Mouse (Mus musculus) lung, postnatal 14 days (tissue): ENCODE measurements around the gene Cdh13.
A peak's percentile ranks its signal among the peaks of the same experiment; 100 is the strongest.

Experiments used
- DNase-seq: peaks from one replicate; pipeline ENCODE4 v3.0.0; 2021

Gene Cdh13

DNA sequence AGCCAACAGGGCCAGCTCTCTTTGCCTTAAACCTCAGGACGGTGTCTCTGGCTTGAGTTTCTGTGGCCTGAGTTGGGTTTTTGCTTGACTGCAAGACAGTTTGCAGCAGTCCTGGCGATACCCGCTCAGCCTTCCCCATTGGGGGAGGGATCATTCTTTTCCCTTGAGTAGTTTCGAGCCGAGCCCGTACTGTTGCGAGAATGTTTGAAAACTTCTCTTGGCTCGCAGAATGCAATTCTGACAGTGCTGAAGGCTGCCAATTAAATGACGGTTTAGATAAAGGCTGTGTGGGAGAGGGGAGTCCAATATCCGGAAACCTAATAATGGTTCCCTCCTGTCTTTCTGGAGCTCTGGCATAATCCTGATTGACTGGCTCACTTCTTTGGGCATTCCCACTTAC is 23.4 kb downstream of the Cdh13 start:
- no peak for DNase-seq

DNA sequence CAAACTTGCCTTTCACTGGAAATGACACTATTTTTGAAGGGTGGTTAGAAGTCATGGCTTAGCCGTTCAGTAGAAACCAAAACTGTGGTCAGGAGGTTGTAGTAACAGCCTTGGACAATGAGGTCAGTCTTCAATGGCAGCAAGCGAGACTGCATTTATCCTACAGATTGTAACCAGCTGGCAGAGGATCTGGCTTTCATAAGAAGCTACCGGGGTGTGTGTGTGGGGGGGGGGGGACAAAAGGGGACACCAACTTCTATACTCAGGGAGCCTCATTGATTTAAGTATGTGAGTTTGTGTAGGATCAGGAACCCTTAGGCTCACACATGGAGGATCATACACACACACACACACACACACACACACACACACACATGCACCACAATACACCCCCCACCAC is 25.6 kb downstream of the Cdh13 start:
- DNase-seq, result no peak

DNA sequence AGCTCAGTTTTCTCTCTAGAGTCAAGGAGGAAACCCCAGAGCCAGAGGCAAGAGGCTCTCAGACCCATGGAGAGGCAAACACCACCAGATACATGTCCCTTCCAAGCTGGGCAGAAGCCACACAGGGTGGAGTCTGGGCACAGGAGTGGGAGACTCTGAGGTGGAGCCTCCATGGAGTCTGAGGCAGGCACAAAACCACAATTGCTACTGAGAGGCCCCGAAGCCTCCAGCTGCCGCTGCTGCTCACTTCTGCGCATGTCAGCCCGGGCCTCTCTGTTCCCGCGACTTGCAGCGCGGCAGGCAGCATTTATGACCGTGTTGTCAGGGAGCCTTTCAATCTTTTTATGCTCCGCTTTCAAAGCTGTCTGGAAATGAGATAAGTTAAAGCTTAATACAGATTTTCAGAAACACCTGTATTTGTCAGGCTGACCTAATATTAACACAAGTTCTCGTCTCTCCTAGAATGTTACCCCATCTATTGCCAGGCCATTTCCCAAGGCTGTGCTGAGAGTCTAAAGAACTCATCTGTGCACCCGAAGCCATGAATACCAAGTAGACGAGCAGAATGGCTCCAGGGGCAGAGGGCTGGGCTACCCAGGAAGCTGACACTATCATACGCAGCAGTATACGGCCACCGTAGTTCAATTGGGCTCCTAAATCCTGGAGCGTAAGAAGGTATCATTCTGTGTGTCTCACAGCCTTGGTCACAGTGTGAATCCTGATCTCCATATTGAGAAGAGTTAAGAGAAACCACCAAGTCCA is 30.1 kb downstream of the Cdh13 start:
- peak; percentile 3 for DNase-seq

DNA sequence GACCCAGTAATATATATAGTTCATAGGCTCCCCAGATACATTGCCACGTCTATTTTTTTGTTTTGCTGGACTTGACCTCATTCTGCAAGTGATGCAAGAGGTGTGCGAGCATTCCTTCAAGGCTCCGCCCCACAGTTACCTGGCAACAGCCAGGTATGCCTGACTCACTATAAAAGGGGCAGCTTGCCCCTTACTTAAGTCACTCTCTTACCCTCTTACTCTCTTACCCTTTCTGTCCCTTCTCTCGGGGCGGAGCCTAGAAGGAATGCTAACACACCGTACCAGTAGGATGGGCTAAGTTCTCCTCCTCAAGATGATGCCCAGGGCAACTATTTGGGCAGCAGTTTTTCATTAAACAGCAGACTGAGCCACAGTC is 30.6 kb downstream of the Cdh13 start:
- peak; percentile 3 for DNase-seq

DNA sequence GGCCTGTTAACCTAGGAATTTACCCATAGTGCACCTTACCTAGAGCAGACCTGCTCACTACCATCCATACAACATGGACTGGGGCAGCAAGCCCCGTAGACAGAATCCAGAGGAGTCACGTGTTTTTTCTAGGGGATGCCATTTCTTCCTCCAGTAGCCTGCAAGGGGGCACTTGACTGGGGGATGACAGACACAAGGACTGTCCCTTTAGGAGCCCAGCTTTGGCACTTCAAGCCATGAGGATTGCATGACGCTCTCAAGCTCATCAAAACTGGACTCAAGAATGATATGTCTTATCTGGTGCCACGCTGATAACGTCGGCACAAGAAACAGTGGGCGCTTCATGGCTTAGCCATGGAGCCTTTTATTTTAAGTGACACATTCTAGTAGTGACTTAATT is 31.4 kb downstream of the Cdh13 start:
- no peak for DNase-seq

DNA sequence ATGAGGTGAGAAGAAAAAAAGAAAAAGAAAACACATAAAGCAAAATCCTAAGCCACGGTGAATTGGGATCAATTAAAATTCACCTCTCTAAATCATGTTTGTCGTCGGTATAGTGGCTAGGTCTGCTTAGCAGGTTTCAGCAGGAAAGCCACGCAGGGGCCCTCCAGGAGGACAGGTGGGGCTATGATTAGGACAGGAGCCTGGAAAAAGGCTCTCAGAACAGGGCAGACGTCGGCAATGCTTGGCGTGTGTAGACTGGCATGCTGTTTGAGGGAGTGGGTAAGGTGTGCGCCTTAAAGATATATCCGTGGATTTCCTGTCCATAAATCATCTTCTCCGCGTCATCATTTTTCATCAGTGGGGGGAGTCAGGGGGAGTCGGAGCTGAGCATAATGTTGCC is 32.9 kb downstream of the Cdh13 start:
- DNase-seq, result no peak

DNA sequence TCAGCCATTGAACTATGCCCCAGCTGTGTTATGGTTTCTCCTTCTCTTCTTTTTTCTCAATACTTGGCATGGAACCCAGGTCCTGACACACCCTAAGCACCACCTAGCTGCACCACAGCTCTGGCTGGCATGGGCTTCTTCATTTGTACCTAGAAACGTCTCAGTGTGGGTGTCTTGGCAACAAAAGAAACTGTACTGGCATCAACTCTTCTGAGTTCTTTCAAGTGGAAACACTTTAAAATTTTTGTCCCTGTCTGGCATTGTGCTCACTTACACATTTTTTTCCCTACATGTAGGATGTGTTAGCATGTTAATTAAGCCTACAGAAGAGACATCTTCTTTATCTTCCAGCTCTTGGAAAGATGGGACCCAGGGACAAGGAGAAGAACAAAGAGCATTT is 37.0 kb downstream of the Cdh13 start:
- no peak for DNase-seq

DNA sequence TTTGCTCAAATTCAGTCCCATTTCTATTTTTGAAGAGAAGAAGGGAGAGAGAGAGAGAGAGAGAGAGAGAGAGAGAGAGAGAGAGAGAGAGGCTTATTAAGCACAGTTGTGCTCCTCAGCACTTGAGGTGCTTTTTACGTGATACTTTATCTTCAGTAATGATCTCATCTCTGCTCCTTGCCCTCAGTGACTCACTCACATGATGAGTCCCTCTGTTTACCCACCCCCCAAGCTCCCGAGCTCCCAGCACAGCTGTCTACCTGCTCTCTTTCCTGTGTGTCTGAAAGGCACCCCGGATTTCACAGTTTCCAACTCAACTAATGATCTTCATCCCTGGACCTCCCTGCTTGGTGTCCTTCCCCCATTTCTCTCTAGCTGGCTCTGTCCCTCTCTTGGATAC is 39.9 kb downstream of the Cdh13 start:
- no peak for DNase-seq

DNA sequence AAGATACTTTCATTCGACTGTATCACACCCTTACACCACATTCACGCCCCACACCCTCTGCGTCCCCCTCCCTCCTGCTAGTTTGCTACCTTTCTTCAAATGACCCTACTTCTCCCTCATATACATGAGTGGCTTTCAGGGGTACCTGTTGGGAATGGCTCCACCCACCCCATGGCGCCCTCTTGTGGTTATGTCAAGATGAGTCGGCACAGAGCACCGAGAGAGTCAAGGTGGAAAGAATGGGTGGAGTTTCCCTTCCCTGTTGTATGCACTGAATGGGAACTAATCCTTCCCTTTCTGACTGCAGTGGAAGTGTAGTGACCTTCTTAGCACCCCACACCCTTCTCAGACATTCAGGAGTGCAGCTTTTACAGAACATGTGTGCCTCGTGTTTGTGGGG is 51.4 kb downstream of the Cdh13 start:
- no peak for DNase-seq

DNA sequence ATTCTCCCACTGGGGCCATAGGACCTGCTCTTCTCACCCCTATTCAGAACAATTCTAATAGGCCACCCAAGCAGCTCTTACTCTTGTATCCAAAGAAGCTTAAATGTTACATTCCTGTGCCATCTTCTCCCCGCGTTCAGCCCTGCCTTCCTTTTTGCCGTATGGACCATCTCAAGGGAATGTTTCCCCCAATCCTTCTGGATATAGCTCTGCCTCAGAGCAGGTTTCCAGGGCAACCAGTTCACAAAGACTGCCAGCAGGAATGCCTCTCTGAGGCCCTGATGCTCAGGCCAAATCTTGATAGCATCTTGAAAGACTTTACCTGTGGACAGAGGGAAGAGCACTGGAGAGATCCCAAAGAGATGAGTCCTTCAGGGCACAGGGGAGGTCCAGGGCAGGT is 56.2 kb downstream of the Cdh13 start:
- no peak for DNase-seq

DNA sequence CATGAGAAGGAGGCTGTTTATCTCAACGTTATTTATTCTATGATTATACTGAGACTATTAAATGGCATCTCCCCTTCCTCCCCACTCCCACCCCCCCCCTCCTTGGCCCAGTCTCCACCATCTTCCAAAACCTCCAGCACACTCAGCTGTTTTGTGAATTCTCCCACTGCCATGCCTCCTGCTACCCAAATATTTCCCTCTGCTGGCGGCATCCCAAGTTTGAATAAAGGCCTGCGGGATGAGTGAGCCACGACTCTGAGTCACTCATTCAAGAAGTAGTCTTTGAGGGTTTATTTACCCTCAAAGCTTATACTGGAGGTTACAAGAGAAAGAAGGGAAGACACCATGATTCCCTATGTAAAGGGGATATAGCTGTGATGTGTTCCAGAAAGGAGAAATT is 59.7 kb downstream of the Cdh13 start:
- no peak for DNase-seq

DNA sequence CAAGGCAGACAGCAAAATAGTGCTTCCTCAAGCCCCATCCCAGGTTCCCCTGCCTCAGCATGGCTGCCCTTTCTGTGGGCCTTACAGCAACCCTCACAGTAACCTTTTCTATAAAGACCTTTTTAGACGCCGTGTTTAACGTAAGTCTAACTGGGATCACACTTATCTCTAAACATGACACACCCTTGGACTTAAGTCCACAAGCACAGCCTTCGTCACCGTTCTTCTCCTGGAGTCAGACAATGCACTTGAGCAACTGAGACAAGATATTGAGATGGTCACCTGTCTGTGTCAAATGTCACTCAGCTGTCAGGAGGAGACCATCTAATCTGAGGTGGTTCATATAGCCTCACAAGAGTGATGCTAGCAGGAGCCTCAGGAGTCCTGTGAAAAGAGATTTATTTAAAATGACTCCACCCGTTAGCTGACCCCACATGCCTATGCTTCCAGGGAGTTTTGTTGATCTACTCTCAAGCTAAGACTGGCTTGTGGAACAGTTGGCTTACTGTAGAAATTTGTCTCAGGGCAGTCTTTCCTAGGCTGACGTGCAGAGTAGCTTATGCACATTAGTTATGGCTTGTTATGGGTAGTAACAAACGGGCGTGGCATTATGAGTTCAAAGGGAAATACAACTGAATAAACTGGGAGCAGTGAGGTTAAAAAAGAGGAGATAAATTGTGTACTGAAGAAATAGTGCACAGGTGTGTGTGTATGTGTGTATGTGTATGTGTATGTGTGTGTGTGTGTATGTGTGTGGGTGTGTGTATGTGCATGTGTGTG is 65.4 kb downstream of the Cdh13 start:
- no peak for DNase-seq

DNA sequence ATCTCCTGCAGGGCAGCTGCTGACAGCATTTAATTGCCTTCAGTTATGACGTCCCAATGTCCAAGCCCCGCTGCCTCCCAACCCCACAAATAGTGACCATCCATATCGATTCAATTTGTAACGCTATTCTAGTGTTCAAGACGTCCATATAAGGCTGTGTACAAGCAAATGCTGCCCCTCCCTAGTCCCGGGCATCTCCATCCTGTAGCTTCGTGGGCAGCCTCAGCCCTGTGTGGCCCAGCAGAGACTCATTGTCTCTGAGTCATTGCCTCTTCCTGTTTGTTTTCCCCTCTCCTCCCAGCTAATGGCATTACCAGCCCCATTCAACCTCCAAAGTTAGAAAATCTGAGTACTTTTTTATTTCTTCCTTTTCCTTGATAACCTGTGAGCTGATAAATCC is 66.6 kb downstream of the Cdh13 start:
- no peak for DNase-seq

DNA sequence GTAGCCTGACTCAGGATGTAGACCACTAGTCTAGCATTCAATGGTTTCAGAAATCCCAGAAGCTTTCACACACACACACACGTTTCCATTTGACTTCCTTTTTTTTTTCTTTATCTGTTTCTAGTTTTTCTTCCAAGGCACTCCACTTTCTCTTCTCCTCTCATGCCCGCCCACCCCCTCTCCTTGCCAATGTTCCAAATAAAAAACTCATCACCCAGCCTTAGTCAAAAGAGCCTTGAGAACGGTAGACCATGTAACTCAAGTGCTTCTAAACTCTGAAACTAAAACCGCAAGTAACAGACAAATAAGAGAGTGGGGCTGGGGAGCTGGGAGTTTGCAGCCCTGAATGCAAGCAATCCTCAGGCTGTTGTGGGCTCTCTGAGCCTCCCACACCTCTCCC is 69.5 kb downstream of the Cdh13 start:
- DNase-seq, result no peak

DNA sequence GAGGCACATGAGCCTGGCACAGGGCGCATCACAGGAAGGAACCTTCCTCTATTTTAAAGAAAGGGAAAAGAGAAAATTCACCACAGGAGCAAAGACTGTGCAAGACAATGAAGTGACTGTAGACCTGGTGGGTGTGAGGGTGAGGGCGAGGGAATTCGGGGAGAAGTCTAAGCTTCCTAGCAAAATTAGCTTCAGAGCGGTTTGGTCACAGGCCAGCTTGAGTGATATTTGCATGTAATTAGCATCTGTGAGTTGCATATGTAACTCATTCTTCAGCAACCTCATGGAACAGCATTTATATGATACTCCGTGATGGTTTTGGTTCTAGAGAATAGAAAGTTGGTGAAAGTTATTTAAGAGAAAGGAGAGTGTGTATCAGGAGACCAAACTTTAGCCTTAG is 73.5 kb downstream of the Cdh13 start:
- DNase-seq, result no peak

DNA sequence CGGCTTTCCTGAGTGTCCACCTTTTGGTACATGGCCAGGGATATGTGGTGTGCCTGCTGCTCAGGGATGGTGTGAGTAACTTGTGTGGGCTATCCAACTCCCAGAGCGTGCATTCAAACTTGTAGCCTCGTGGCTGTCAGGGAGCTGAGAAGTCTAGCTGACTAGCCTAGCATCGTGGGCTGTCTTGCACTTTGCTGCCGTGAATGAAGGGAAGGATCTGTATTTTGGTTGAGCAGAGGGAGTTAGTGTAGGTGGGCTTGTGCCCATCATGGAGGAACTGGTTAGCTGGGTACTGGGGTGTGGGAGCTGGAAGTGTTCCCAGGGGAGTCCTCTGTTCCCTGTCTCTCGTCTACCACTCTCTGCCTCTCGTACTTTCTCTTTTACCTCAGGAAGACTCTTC is 74.1 kb downstream of the Cdh13 start:
- DNase-seq, result no peak

DNA sequence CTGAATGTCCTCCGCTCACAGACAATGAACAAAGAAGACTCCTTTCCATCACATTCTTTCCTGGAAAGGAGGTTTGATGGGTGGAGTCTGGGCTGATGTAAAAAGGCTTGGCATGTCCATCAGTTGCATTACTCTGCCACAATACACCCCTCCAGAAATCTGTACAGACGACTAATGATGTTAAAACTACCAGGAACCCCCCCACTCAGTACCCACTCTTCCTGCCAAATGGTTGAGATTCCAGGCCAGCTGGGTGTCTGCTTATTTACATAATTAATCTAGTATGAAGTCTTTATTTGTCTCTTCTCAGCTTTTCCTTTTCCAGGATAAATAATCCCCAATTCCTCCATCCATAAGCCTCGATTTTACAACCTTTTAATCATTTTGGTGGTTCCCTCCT is 80.2 kb downstream of the Cdh13 start:
- no peak for DNase-seq

DNA sequence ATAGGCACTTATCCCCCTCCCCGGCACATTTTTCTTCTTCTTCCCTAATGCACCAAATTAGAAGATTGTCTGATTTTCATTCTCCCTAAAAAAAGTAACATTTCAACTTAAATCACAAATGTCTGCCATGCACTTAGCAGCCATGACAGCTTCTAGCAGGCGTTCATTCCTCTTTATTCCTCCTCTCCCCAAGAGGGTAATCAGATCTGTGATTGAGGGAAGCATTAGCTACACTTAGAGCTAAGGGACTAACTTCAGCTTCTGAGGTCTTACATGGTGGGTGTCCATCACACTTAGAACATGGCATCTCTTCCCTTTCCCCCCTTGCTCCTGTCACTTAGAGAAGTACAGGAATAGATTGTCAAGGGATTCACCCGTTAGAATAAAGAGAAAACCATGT is 89.6 kb downstream of the Cdh13 start:
- no peak for DNase-seq

DNA sequence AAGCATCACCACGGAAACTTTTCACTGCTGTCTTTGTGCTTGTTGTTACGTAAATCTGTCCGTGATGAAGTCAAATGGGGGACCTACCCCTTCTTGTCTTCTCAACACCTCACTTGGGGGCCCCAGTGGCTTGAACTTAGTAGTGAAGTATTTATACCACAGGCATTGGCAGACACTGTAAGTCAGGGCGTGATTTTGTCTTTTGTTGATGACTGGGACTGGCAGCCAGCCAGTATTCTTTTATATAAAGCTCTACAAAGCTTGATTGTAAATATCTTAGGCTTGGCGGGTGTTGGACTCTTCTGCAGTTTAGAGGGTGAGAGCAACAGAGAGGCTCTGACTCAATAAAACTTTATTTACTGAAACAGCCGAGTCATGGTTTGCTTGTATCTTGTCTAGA is 91.2 kb downstream of the Cdh13 start:
- DNase-seq, result peak; percentile 7

DNA sequence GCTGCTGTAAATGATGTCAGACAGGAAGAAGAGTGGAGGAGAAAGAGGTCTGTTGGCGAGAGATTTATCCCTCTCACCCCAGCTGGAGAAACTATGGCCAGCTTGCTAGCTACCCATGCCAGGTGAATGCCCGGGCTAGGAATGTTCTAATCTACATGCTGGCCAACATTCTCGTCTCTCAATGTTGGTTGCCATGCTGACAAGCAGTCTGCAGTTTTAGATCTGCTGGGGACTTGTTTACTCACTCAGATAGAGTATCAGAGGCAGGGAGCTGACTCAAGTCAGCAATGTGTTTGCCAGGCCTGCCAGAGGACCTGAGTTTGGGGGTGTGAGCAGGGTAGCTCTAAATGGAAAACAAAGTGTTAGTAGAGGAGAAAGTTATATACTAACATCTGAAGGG is 93.3 kb downstream of the Cdh13 start:
- no peak for DNase-seq

DNA sequence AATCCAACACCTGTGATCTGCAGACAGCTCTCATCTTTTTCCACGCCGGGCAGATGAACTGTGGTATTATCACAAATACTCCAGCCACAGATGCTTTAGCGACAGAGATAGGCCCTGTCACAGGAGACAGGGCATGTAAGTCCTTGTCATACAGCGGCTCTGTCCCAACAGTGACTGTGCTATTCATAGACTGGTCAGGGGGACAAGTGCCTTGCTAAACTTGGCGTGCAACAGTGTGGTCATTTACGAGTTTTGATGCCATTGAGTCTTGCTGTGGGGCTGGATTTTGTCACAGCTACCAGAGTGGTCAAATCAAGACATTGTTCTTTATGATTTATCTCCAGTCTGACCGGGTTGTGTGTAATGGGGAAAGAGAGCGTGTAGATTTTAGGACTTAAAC is 95.5 kb downstream of the Cdh13 start:
- DNase-seq, result no peak

DNA sequence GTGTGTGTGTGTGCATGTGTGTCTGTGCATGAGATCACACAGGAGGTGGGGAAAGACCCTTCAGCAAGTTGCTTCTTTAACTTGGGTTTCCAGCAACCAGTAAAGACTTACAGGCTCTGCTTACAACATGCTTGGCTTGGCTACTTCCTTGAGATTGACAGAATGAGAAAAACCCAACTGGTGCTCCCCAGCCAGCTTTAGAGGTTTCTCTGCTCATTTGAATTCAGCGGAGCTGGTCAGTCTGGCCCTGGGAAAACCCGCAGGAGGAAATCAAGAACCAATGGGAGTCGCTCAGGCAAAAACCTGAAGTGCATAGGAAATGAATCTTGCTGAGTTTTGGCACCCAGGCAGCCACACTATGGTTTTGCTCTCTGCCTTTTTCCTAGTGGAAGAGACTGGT is 96.1 kb downstream of the Cdh13 start:
- DNase-seq, result no peak

DNA sequence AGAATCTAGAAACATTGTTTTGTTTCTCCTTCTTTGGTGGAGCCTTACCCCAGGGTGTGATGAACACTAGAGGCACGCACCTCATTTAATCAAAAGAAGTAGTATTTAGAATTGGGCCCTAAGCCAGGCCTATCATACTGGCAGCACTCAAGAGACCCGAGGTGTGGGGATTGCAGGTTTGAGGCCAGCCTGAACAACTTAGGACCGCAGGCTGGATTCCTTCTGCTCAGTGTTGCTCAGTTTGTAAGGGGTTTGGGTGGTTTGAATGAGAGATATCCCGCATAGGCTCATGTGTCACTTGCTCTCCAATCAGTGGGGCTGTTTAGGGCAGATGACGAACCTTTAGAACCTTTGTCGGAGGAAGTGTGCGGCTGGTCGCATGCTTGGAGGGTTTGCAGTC is 96.5 kb downstream of the Cdh13 start:
- no peak for DNase-seq

DNA sequence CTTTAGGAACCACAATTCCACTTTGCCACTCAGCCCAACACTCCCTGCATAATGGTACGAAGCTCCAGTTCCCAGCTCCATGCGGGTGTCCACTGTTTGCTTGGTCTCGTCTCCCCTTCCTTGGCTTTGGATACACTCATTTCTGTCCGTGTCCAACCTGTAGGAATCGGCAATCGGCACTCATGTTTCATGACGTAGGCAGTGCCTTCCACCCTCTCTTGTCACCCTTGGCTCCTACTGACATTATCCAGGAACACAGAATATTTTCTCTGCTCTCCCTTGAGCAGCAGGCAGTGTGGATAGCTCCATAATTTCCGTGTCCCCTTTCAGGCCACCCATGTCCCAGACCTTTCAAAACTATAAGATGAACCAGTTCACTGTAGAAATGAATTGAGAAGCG is 97.2 kb downstream of the Cdh13 start:
- DNase-seq, result no peak

DNA sequence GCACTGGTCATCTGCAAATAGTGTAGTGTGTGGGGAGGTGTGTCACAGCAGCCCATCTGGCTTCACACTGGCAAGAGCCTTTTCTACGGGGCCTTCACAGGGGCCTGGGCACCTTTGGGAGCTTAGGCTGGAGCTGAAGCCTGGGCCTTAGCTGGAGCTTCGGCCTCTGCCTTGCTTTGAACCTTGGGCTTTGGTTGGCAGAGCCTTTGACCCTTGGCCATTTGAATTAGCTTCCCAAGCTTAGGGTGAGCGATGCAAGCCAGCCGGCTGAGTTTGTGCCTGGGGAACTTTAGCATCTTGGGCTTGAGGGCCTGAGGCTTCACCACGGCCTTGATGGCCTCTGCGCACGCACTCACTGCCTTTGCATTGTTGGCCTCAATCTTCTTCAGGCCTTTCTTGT is 98.1 kb downstream of the Cdh13 start:
- DNase-seq, result no peak
